Mouse (Mus musculus): ENCODE measurements at regions not wholly inside any gene's neighbourhood (a gene's known extent, or its start where the extent isn't known, plus 50 kb on each side); places are given as distances from the start of the nearest gene placed in this dataset.

- no peak for TF ChIP-seq CTCF (conservative IDR thresholded peaks at IDR 0.05; ENCODE audit: insufficient read depth, insufficient read length, low read depth, low read length)
- no peak for TF ChIP-seq POLR2A (IDR thresholded peaks at IDR 0.05; ENCODE audit: low read depth, low read length)
Observed at GRCm38 (mm10) chr9:23059526-23059925, 163.3 kb upstream of the Bmper start.

All from kidney, adult 2 months (tissue).